Mouse (Mus musculus) heart, postnatal 10 days (tissue): Measurements from ENCODE around the gene Inafm2. TPM values are rescaled to one million over a fixed set of nuclear protein-coding genes. Genes with fewer than 3 reads are reported as not detected.

ENCODE experiments used
- DNase-seq, 2 experiments: peaks; one replicate each; pipeline ENCODE4 v3.0.0; 2021
- intact Hi-C: fragments of 180-260 bp; cut with DNase I; formaldehyde crosslinking; loops from one replicate; pipeline ENCODE4 v1.15.1; 2025
- total RNA-seq, 2 experiments: library from RNA; stranded (reverse); gene quantifications; 2 replicates each; pipeline ENCODE4 v1.2.3; 2021

Inafm2 gene
- total RNA-seq, 2 experiments from 2014 or later: 27.4 to 37.4 TPM

DNA sequence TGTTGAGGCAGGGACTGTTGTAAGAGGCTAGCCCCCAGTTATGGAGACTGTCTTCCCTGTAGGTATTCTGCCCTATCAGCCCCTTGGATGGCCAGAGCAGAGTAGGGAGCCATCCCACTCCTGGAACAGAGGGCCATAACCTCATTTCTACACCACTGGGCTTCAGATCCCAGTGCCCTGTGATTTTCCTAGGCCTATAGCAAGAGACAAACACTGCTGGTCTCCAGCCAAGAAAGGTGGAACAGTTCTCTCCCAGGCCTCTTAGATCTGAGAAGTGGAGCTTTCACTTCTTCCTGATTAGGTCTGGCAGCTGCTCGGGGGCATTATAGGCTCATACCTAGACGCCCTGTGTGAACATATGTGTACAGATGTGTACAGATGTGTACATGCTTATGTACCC is 30.7 kb downstream of the Inafm2 start:
- DNase-seq: no peak
- intact Hi-C loops: no loop called here

GRCm38 (mm10) chr2:118778418-118778817 is 32.9 kb downstream of the Inafm2 start:
- intact Hi-C loops: loop anchor here (2.0 kb wide), 1 partner anchor 32 kb away; no protein-coding TSS in a partner anchor
- DNase-seq: no peak

DNA sequence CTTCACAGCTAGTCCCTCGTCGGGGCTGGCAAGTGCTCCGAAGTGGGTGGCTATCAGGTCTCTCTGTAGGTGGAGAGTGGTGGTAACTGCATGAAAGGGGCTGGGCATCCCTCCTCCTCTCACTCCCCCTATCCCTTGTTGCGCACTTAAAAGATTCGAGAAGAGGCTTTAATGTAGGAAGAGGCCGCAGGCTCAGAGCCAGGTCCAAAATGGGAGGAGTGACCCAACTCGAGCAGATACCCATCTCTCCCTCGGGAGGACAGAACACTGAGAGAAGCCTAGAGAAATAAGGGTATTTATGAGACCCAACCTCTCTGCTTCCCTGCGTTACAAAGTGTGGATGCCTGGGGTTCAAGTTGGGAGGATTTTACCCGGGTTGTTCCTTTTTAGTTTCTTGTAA is 33.5 kb downstream of the Inafm2 start:
- intact Hi-C loops: loop anchor here (2.0 kb wide), 1 partner anchor 32 kb away; no protein-coding TSS in a partner anchor
- DNase-seq: no peak

DNA sequence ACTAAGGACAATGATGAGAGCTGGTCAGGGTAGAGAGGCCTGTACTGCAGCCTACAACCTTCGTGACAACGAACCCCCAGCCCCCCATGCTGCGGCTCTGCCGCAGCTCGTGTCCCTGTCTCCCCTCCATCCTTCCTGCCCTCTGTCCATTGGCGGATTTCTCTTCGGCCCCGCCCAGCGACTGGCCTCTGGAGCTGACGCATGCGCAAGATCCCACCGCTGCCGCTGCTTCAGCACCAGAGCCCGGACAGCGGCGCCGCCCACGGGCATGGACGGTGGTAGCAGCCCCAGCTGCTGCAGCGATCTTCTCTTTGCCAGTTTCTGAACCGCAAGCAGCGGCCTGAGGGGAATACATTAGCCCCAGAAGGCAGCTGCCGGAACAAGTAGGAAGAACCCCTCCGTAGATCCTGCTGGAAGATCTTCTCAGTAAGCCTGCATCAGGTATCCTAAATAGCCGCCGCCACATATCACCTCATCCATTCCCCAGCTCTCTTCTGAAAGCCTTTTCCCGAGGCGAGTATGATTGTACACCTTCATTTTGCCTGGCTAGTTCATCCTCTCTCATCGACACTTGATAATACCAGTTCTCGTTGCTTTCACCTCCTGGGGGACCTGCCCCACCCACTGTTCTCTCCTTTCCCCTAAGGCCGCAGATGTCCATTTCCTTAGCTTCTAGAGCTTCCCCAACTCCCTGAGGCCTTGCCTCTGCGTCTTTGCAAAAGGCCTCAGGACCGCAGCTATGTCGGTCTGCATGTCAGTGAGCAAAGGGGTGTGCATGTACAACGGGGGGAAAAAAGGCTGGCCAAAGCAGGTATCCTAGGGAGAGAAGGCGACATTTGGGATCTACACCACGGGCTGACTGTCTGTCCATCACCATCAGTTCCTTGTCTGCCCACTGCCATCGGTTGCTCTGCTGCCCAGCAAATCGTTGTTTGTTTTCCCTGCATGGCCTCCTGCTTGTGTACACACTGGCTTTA is 34.2 kb downstream of the Inafm2 start, which contains the start of gene Disp2:
Gene Disp2, plus strand, starts transcription at position 216 of the 977 bp plus-strand sequence.
- intact Hi-C loops: loop anchor here (2.0 kb wide), 1 partner anchor 33 kb away; no protein-coding TSS in a partner anchor
- DNase-seq: peak; percentile 95 to 96

GRCm38 (mm10) chr2:118781115-118781514 is 35.6 kb downstream of the Inafm2 start:
- DNase-seq: no peak
- intact Hi-C loops: no loop called here

DNA sequence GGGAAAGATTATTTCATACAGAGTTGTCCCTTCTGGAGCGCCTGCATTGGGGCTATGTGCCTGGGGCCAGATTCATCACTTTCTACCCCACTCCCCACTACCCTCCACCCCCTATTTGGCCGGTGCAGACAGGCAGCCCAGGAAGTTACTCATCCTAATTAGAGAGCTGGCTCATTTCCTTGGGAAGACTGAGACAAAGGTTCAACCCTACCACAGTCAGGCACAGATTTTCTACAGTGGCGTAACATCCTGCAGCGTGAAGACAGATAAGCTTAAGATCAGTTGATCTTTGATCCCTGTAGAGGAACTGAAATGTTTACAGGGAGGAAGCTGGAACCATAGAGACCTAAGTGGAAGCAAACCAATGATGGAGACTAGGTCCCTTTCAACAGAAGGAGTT is 36.7 kb downstream of the Inafm2 start:
- intact Hi-C loops: no loop called here
- no peak for DNase-seq

- no peak for DNase-seq
- intact Hi-C loops: no loop called here
Observed at GRCm38 (mm10) chr2:118783093-118783492, 37.5 kb downstream of the Inafm2 start.

DNA sequence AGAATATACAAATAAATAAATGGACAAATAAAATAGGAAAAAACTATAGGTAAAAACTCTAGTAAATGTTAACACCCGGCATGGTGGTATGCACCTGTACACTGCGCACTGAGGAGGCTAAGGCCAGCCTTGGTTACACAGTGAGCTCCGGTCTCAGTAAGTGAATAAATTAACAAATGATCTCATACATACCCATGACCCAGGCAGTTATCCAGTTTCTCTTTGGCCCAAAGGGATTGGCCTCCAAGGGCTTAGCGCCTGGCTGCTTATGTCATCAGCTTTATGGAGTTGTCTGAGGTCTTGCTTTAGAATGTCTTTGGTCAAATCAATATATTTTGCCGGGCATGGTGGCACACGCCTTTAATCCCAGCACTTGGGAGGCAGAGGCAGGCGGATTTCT is 38.1 kb downstream of the Inafm2 start:
- intact Hi-C loops: no loop called here
- DNase-seq: no peak

DNA sequence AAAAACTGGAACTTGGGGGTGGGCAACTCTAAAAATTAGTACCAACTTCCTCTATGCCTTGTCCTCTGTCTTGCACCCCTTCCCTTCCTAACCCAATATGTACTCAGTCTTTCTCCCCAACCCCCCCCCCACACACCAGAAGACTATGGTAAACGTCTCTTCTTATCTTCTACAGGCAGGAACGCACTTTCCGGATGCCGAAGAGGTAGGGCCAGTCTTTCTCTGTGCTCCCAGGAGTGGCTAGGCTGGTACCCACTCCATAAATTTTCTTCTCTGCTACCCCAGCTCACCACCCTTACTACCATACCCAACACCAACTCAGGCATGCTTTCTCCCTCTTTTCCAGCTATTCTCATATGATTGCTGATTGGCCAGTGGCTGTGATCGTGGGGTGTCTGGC is 41.0 kb downstream of the Inafm2 start:
- DNase-seq: no peak
- intact Hi-C loops: no loop called here

DNA sequence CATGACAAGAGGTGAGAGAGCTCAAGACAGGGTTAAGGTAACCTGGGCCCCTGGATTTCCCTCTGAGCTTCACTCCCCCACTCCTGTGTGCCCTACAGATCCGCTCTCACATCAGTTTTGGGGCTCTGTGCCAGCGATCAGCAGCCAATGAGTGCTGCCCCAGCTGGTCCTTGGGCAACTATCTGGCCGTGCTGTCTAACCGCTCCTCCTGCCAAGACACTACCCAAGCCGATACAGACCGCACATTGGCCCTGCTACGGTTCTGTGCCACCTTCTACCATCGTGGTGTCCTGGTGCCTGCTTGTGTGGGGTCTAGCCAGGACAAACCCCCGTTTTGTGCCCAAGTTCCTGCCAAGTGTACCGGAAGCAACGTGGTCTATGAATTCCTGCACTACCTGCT is 43.9 kb downstream of the Inafm2 start:
- intact Hi-C loops: no loop called here
- DNase-seq: no peak

DNA sequence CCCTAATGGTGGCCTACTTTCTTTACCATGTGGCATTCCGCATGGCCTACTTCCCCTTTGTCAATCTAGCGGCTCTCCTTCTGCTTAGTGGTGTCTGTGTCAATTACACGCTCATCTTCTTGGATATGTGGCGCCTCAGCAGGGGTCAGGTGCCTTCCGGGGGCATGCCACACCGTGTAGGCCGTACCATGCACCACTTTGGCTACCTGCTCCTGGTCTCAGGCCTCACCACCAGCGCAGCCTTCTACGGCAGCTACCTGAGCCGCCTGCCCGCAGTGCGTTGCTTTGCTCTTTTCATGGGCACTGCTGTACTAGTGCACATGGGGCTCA is 44.6 kb downstream of the Inafm2 start:
- DNase-seq: no peak
- intact Hi-C loops: loop anchor here (1.0 kb wide), 1 partner anchor 93 kb away; no protein-coding TSS in a partner anchor

- intact Hi-C loops: loop anchor here (1.0 kb wide), 1 partner anchor 92 kb away; no protein-coding TSS in a partner anchor
- DNase-seq: peak; percentile 72 to 74
Observed at GRCm38 (mm10) chr2:118790551-118791525, 45.3 kb downstream of the Inafm2 start.

DNA sequence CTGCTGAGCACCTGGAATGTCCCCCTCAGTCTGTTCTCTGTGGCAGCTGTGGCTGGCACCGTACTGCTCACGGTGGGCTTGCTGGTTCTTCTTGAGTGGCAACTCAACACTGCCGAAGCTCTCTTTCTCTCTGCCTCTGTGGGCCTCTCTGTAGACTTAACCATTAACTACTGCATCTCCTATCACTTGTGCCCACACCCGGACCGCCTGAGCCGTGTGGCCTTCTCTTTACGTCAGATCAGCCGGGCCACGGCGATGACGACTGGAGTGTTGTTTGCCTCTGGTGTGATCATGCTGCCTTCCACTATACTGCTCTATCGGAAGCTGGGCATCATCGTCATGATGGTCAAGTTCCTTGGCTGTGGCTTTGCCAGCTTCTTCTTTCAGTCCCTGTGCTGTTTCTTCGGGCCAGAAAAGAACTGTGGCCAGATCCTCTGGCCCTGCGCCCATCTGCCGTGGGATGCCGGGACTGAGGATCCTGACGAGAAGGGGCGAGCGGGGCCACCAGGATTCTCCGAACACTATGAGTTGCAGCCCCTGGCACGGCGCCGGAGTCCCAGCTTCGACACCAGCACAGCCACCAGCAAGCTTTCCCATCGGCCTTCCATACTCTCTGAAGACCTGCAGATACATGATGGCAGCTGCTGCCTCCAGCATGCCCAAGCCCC is 46.2 kb downstream of the Inafm2 start:
- intact Hi-C loops: no loop called here
- no peak for DNase-seq

GRCm38 (mm10) chr2:118792259-118792613 is 46.7 kb downstream of the Inafm2 start:
- DNase-seq: no peak
- intact Hi-C loops: no loop called here

- no peak for DNase-seq
- intact Hi-C loops: no loop called here
Observed at GRCm38 (mm10) chr2:118793636-118794035, 48.1 kb downstream of the Inafm2 start.

Other genes with a start within 250 kb of the Inafm2 start
- 10 to 100 TPM; 12.3 to 17.1 TPM for gene Bmf, start 196.1 kb upstream of the Inafm2 start, total RNA-seq
- 10 to 100 TPM; 15.4 to 15.9 TPM for gene Bub1b, start 147.5 kb upstream of the Inafm2 start, total RNA-seq
- 10 to 100 TPM; 13.5 to 15.3 TPM for gene Pak6, start 82.5 kb upstream of the Inafm2 start, total RNA-seq
- 1 to 10 TPM in 1 of 2 experiments, under 1 TPM in 1; 0.64 to 1.7 TPM for gene Ankrd63, start 41.8 kb upstream of the Inafm2 start, total RNA-seq
- 1 to 10 TPM; 1.9 to 2.4 TPM for gene Plcb2, start 17.3 kb upstream of the Inafm2 start, total RNA-seq
- 1 to 10 TPM; 8.4 to 9.9 TPM for gene Ccdc9b, start 16.9 kb downstream of the Inafm2 start, total RNA-seq
- not detected for gene Phgr1, start 27.0 kb downstream of the Inafm2 start, total RNA-seq
- under 1 TPM in 1 of 2 experiments, not detected in 1; 0.07 TPM for gene Disp2, start 34.0 kb downstream of the Inafm2 start, total RNA-seq
- 10 to 100 TPM; 16.4 to 19.5 TPM for gene Knstrn, start 68.2 kb downstream of the Inafm2 start, total RNA-seq
- gene Ivd, start 116.2 kb downstream of the Inafm2 start, total RNA-seq: 10 to 100 TPM; 96.3 to 98.2 TPM
- 10 to 100 TPM; 13.4 to 18.4 TPM for gene Bahd1, start 154.6 kb downstream of the Inafm2 start, total RNA-seq
- gene Chst14, start 180.7 kb downstream of the Inafm2 start, total RNA-seq: 10 to 100 TPM; 14.1 to 14.5 TPM